Mouse (Mus musculus) activated CD4-positive, CD25-positive, alpha-beta regulatory T cell, adult 9 weeks (primary cell): ENCODE measurements around the gene Kcnq1. TPM values are rescaled to one million over a fixed set of nuclear protein-coding genes. Genes with fewer than 3 reads are reported as not detected.

Experiments used
- polyA plus RNA-seq: library from polyadenylated mRNA; unstranded; fragments of 100-300 nt; shearing (Covaris generic); gene quantifications from one replicate; pipeline ENCODE4 v1.2.1, GENCODE M21; 2017

Kcnq1 gene
- not detected for polyA plus RNA-seq

DNA sequence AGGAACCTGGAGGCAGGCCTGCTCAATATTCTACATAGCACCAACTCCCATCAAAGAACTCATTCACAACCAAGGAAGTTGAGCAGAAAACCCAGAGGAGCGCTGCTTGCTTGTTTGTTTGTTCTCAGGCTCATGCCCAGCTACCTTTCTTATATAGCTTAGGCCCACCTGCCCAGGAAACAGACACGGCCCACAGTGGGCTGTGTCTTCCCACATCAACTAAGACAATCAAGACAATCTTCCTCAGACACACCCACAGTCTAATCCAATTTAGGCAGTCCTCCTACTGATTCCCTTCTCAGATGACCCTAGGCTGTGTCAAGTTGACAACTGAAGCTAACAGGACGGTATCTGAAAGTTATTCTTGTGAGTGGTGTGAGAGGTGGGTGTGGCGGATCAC lies at the start of gene Kcnq1:
Kcnq1 (plus strand) TSS at position 301 of the 400 bp plus-strand sequence.

DNA sequence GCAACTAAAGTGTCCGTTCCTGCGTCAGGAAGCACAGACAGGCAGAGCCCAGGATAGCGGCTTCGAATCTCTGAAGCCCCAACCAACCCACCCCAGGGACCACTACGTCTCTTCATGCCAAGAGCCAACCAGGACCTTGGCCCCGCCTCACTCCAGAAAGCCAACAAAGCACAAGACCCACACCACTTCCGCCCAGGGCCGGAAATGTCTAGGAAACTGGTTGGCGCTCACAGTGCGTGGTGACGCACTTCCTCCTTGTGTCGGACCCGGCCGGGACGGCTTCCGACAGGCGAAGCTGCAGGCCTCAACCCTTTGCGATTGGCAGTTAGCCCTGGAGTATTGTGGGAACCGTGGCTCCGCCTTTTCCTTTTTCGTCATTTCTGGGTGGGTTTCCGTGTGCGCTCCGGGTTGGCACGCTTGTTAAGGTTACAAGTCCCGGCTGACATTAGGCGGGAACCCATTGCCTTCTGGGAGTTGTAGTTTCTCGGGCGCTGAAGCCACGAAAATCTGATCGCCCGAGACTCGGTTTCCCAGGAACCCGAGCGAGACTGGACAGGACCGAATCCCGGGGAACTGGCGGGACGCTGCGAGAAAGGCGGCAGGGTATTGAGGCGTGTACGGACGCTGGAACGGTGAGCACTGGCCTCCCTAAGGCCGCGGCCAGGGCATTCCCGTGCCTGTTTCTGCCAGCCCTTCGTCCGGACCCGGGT lies 37.1 kb upstream of the Kcnq1 start, which contains the start of gene Tssc4:
Tssc4 (plus strand) TSS at position 368 of the 710 bp plus-strand sequence.

DNA sequence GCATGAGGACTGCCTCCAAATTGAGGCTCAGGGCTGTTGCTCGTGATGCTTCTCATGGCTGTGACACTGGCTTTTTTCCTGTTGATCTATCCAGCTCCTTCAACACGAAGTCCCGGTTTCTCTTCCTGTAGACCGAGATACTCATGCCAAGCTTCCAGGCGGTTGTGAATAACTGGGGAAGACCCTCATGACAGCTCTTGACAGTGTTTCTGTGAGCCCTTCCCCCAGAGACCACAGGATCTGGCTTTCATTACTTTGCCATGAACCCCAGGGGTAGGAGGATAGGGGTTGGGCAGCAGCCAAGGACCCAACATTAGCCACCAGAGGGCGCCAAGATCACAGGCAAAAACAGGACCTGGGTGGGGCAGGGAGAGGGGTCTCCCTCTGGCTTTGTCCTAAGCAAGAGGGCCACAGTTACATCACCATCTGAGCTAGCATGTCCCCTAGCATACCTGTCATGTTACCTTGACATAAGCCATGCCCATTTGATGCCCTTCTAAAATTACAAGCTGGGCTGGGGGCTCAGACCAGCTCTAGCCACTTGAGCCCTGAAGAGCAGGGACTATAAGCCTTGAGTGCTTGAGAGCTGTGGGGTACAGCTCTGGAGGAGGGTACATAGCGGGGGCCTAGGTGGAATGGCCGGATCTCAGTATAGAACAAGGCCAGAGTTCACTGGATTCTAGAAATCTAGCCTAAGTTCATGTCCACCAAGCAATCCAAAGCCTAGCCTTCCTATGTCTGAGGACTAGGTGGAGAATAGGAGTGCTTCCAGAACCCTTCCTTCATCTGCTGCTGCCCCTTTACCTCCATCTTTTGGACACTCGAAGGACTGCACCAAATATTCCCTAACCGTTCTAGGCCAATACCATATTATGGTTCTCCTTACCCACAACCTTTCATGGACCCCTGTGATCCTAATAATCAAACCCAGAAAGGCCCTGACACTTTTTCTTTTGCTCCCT lies 11.3 kb upstream of the Kcnq1 start, which contains the start of gene Trpm5:
Trpm5 (minus strand) TSS at position 51 of the 962 bp plus-strand sequence.

DNA sequence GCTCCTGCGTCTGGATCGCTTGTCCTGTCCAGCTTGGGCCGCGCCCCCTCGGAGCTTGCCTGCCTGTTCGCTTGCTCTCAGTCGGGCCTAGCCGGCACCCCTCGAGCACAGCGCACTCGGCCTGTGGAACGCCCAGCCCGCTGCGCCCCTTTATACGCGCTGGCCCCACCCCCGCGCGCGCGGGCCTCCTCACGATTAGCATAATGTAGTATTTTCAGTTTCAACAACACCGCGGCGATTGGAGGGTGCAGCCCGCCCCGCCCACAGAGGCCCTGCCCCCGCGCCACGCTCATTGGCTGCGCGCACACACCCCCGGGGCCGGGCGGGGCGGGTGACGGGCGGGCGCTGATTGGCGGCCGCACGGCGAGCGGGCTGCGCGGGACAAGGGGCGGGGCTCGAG lies 354.7 kb downstream of the Kcnq1 start, which contains the start of gene Cdkn1c:
Cdkn1c (minus strand) TSS at position 177 of the 400 bp plus-strand sequence.

DNA sequence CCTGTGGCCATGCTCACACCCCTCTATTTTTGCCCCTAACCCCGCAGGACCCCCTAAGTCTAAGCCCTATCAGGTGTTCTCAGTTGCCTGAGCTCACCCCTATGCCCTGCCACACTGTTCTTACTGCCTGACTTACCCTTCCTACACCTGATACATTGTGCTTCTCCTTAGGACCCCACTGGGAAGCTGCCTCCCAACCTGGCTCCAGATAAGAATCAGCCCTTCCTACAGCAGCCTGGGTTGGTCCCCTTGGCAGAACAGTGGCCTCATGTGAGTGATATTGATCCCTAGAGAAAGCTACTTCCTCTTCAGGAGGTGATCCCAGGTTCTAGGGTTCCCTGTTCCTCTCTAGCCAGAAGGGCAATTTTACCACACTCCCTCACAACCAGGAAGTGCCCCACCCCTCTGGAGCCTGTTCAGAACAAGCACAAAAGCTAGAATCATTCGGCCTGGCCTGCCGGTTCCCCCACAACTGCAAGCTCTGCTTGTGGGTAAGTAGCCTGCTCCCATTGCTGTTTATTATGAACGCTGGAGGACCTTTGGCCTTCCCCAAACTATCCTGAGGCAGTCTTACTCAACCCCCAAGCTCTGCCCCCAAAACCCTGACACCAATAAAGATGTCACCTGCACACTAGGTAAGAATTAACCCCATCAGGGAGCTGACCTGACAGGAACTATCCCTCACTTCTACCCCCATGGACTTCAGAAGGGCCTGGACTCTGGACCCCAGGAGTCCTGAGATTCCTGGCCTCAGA lies 367.4 kb downstream of the Kcnq1 start, which contains the start of gene Slc22a18:
Slc22a18 (plus strand) TSS at position 390 of the 755 bp plus-strand sequence.

Other genes with a start within 250 kb of the Kcnq1 start
- gene Th, start 175.2 kb upstream of the Kcnq1 start, polyA plus RNA-seq: not detected
- gene Ascl2, start 137.1 kb upstream of the Kcnq1 start, polyA plus RNA-seq: 3.1 TPM
- 622 TPM for gene Tspan32, start 101.3 kb upstream of the Kcnq1 start, polyA plus RNA-seq
- gene Cd81, start 53.6 kb upstream of the Kcnq1 start, polyA plus RNA-seq: 187 TPM
- gene Tssc4, start 37.1 kb upstream of the Kcnq1 start, polyA plus RNA-seq: 53.5 TPM
- gene Trpm5, start 11.7 kb upstream of the Kcnq1 start, polyA plus RNA-seq: not detected